In genomic region chr5:125245534-125246151, GRCm38 (mm10) we compare ENCODE assay signal across 8 mouse cellular contexts.
DNase-seq lines count a peak whose midpoint lies in the region; ATAC-seq and TF ChIP-seq lines count a peak whose summit lies in the region.

No protein-coding gene starts in this region.

- H3K4me1 ChIP-seq in intestine, embryonic 14.5 days (replicated peaks; ENCODE audit: control insufficient read depth, insufficient read depth, low read length): peaks cover 20% of the 10 kb centered on the region
- H3K4me1 ChIP-seq in limb, embryonic 14.5 days (ENCODE audit: control insufficient read depth, insufficient read depth, low read length): peaks cover 22% of the 10 kb centered on the region
- H3K4me1 ChIP-seq in neural tube, embryonic 14.5 days (ENCODE audit: control insufficient read depth, insufficient read depth, low read length): peaks cover 25% of the 10 kb centered on the region

- TF ChIP-seq CTCF in layer of hippocampus, adult 2 months (conservative IDR thresholded peaks at IDR 0.05): no peak

- peak overlapping the region; percentile 87 for H3K27ac ChIP-seq in layer of hippocampus, adult 2 months
- H3K27ac ChIP-seq in intestine, embryonic 14.5 days (ENCODE audit: low read depth): peak overlapping the region; percentile 69
- H3K27ac ChIP-seq in limb, embryonic 14.5 days (replicated peaks; ENCODE audit: low read depth, low read length): peak overlapping the region; percentile 44
- peak overlapping the region; percentile 91 for H3K27ac ChIP-seq in neural tube, embryonic 14.5 days (ENCODE audit: low read depth, low read length)

- TF ChIP-seq POLR2A in limb, embryonic 14.5 days (IDR thresholded peaks at IDR 0.05; ENCODE audit: borderline replicate concordance, extremely low read depth, insufficient read depth, insufficient read length): no peak

- DNase-seq in layer of hippocampus, adult 2 months (ENCODE audit: low spot score in 2 of 2): peak; percentile 42 to 52
- DNase-seq in layer of hippocampus, postnatal 36 days: no peak
- DNase-seq in cerebellum, postnatal 10 days: peak; percentile 83 to 89
- peak; percentile 67 for DNase-seq in gastrocnemius, postnatal 10 days
- DNase-seq in intestine, embryonic 14.5 days (ENCODE audit: low spot score): peak; percentile 87
- peak; percentile 60 for DNase-seq in limb, embryonic 14.5 days (ENCODE audit: low spot score)
- no peak for DNase-seq in urinary bladder, adult 18-20 months (ENCODE audit: low spot score in 2 of 2)

- 5% methylated on average over 27 of the region's 27 CpGs for WGBS in intestine, embryonic 14.5 days
- 4% methylated on average over 27 of the region's 27 CpGs for WGBS in limb, embryonic 14.5 days
- under 1% methylated on average over 27 of the region's 27 CpGs for WGBS in neural tube, embryonic 14.5 days

- peak overlapping the region; percentile 32 for H3K4me3 ChIP-seq in layer of hippocampus, adult 2 months
- peak overlapping the region; percentile 22 for H3K4me3 ChIP-seq in intestine, embryonic 14.5 days (ENCODE audit: low read depth, low read length)
- peak overlapping the region; percentile 19 for H3K4me3 ChIP-seq in limb, embryonic 14.5 days (replicated peaks; ENCODE audit: low read length)
- H3K4me3 ChIP-seq in neural tube, embryonic 14.5 days (ENCODE audit: low read depth, low read length): peak overlapping the region; percentile 7; the same call in 1 of the 2 replicates

- peak overlapping the region; percentile 41; the same call in 1 of the 2 replicates for H3K9ac ChIP-seq in intestine, embryonic 14.5 days (ENCODE audit: low read length)
- H3K9ac ChIP-seq in limb, embryonic 14.5 days (ENCODE audit: low read depth, low read length, severe bottlenecking): peak overlapping the region; percentile 35
- peak overlapping the region; percentile 12 for H3K9ac ChIP-seq in neural tube, embryonic 14.5 days (replicated peaks; ENCODE audit: low read depth, low read length)

- no peaks in the 10 kb centered on the region for H3K27me3 ChIP-seq in intestine, embryonic 14.5 days (replicated peaks; ENCODE audit: control insufficient read depth, insufficient read depth, low read length)
- H3K27me3 ChIP-seq in limb, embryonic 14.5 days (ENCODE audit: control insufficient read depth, insufficient read depth, low read length): no peaks in the 10 kb centered on the region
- no peaks in the 10 kb centered on the region for H3K27me3 ChIP-seq in neural tube, embryonic 14.5 days (ENCODE audit: control insufficient read depth, insufficient read depth, low read length)

- no peaks in the 10 kb centered on the region for H3K9me3 ChIP-seq in intestine, embryonic 14.5 days (ENCODE audit: control insufficient read depth, low read length)
- H3K9me3 ChIP-seq in limb, embryonic 14.5 days (ENCODE audit: control insufficient read depth, low read length): no peaks in the 10 kb centered on the region
- no peaks in the 10 kb centered on the region for H3K9me3 ChIP-seq in neural tube, embryonic 14.5 days (ENCODE audit: control insufficient read depth, low read length)

- ATAC-seq in intestine, embryonic 14.5 days (replicated peaks; ENCODE audit: low FRiP score, low TSS enrichment, low read depth): peak; percentile 48
- peak; percentile 54 for ATAC-seq in limb, embryonic 14.5 days (ENCODE audit: low FRiP score, low read depth)
- peak; percentile 91 for ATAC-seq in neural tube, embryonic 14.5 days (ENCODE audit: low read depth)

- H3K4me2 ChIP-seq in intestine, embryonic 14.5 days (ENCODE audit: low read length): peak overlapping the region; percentile 54
- peak overlapping the region; percentile 54 for H3K4me2 ChIP-seq in limb, embryonic 14.5 days (replicated peaks; ENCODE audit: low read depth, low read length, severe bottlenecking)
- H3K4me2 ChIP-seq in neural tube, embryonic 14.5 days (ENCODE audit: low read depth, low read length): peak overlapping the region; percentile 44

- no peaks in the 10 kb centered on the region for H3K36me3 ChIP-seq in intestine, embryonic 14.5 days (ENCODE audit: control insufficient read depth, insufficient read depth, low read length)
- no peaks in the 10 kb centered on the region for H3K36me3 ChIP-seq in limb, embryonic 14.5 days (ENCODE audit: control insufficient read depth, insufficient read depth, low read length)
- H3K36me3 ChIP-seq in neural tube, embryonic 14.5 days (ENCODE audit: control insufficient read depth, insufficient read depth, low read length): no peaks in the 10 kb centered on the region

Comparison
In these comparisons a context has a peak if more than half of its experiments do, and no peak if none do; other contexts are left out.
1. DNase-seq: peak in layer of hippocampus, adult 2 months (2 of 2), cerebellum, postnatal 10 days (2 of 2), gastrocnemius, postnatal 10 days (single experiment), intestine, embryonic 14.5 days (single experiment) and limb, embryonic 14.5 days (single experiment); none in layer of hippocampus, postnatal 36 days (0 of 2) and urinary bladder, adult 18-20 months (0 of 2).
2. Peak in every context shown above with its lines, with median percentiles within 50 percentile points of each other: H3K27ac ChIP-seq, H3K4me3 ChIP-seq, ATAC-seq, H3K4me2 ChIP-seq and H3K9ac ChIP-seq.